Mouse (Mus musculus) left cerebral cortex, adult 6 months (tissue): ENCODE measurements around the gene Rtl9. TPM values are rescaled to one million over a fixed set of nuclear protein-coding genes. Genes with fewer than 3 reads are reported as not detected.

Experiments used
- long read RNA-seq, 2 experiments: library from polyadenylated mRNA; unstranded; transcript quantifications; one replicate each; pipeline ENCODE4 v2.0.0; 2019 to 2020
- polyA plus RNA-seq: library from polyadenylated mRNA; unstranded; fragments of <200 nt; fragmentation: Nextera tagmentation; gene quantifications from 2 replicates; pipeline ENCODE4 v1.2.3, GENCODE M21; 2021

The Rtl9 gene
- polyA plus RNA-seq, result 0.21 and 0.22 TPM in 2 replicates
- long read RNA-seq, experiment 1, partial matches to known transcripts, result 0 of 1 reads
- long read RNA-seq, experiment 1, other reads (novel, unspliced or antisense), result 1 of 1 reads
- long read RNA-seq, experiment 2, result 0 reads

GRCm38 (mm10) chrX:143099044-143099754 lies at the start of gene Rtl9:
TSS of gene Rtl9 (plus strand) at chrX:143099594.

Other genes with a start within 250 kb of the Rtl9 start
- gene Ammecr1, start 132.9 kb upstream of the Rtl9 start, polyA plus RNA-seq, result 0.38 and 0.58 TPM in 2 replicates